Mouse (Mus musculus): Measurements from ENCODE around the gene Slc41a3. TPM values are rescaled to one million over a fixed set of nuclear protein-coding genes. Genes with fewer than 3 reads are reported as not detected.

Slc41a3 gene
- total RNA-seq, 4 experiments from 2014 or later: 3.3 to 6.6 (median 5.0) TPM

DNA sequence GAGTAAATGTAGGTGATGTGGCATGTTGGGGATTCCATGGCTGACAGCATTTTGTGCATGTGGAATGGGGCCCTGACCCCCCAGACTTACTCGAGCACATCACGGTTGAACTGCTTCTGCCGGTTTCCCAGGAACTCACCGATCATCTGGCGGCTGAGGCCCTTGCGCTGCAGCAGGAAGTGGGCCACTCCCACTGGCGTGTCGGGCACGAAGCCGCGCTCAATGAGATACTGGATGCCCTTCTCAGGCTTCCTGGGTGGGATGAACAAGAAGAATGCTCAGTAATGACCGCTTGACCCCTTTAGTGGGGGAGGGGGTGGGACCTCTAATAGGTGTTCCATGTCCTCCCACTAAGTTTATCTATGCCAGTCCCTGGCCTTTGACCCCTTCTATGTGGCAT, 75.9 kb downstream of the Slc41a3 start:
- no peak for DNase-seq (ENCODE audit: low spot score in 2 of 2)

DNA sequence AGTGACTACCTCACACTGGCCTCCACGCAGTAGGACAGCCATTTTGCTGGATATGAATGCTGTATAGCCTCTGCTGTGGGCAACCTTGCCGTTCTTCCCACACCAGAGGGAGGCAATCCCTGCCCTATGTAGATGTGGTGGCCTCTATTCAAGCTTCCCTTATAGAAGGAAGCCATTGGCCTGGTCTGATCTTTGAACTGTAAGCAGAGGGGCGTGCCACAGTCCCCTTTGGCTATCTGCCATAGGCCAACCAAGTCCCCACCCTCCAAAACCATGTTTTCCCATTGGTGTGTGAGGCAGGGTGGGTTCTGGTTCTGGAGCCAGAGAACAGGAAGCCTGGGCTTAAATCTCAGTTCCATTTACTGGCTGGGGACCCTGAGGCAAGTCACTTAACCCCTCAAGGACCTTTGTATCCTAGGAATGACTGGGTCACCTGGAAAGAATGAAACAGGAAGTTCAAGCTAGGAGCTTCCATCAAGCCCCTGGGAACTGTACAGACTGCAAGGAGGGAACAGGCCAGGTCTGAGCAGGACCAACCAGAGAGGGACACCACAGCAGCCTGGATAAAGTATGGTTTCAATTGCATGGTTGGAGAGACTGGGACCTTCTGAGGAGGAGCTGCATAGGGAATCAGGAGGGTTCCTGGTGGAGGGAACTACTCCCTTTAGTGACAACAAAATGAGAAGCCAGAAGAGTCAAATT, 79.5 kb downstream of the Slc41a3 start:
- no peak for DNase-seq (ENCODE audit: low spot score in 2 of 2)

DNA sequence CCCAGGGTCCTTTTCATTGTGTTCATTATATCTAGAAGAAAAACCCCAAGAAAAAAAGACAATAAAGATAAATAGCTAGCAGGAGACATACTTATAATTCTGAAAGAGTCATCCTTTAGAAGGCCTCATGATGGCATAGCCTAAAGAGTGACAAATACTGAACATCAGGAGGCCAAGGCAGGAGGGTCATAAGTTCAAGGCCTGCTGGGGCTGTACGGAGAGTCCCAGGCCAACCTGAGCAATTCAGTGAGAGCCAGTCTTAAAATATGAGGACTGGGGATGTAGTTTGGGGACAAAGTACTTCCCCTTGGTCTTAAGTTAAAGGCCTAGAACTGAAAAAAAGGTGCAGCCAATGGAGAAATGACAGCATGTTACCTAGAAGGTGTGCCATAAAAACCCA, 82.3 kb downstream of the Slc41a3 start:
- DNase-seq (ENCODE audit: low spot score in 2 of 2): no peak

DNA sequence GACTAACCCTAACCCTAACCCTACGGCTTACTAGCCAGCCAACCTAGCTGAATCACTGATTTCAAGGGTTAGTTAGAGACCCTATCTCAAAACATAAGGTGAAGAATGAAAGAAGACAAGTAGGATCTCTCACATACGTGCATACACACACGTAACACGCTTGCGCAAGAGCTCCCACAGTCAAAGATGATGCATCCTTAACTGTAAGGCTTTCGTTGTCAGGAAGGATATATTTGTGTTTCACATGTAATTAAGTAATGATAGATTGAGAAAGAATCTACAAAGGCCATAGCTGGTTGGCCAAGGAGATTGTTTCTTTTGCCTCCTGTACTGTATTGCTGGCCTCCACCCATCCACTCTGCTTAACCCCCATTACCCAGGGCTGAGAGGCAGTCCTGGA, 83.5 kb downstream of the Slc41a3 start:
- no peak for DNase-seq (ENCODE audit: low spot score in 2 of 2)

DNA sequence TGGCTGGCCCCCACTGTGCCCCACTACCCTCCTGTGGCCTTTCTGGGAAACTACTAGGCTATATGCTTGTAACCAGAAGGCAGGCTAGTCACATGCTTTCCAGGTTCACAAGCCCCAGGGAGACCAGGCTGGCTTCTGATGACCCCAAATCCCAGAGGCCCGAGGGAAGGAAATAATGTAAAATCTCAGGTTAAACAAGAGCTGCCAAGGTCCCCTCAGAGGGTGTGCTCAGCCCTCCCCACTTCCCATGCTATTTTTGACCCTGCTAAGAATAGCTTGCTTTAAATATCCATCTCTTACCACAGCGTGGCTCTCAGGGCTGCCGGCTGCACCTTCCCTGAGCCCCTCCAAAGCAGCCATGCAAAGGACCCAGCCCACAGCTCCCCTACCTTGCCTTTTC, 84.2 kb downstream of the Slc41a3 start:
- DNase-seq (ENCODE audit: low spot score in 2 of 2): no peak

DNA sequence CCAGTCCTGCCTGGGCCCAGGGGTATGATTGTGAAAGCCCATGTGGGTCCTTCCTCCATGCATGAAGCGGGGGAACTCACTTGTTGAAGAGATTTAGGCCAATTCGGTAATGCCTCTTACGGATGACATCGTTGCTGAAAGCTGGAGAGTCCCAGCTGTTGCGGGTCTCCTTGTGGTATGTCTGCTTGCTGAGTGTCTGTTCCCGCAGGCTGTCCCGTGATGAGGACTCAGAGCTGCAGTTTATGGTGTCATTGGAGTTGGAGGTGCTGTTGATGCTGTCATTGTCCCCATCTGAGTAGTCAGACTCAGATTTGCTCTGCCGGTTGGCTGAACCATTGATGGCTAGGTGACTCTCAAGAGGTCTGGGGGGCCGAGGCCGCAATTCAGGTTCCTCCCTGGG, 85.0 kb downstream of the Slc41a3 start:
- no peak for DNase-seq (ENCODE audit: low spot score in 2 of 2)

DNA sequence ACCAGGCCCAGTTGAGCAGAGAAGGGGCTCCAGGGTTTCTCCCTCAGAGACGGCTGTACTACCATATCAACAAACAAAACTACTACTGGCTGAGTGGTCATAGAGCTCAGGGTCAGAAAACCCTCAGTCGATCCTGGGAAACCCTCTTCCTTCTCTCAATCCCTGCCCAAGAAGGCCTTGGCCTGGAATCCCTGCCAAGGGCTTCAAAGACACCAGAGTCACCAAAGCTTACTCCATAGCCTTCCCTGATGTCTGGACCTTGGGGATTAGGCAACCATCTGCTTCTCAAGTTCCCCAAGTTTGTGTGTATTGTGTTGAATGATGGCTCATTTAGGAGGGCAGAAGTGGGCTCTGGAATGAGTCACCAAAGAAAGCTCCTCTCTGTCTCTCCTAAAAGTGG, 87.4 kb downstream of the Slc41a3 start:
- DNase-seq (ENCODE audit: low spot score in 2 of 2): no peak

DNA sequence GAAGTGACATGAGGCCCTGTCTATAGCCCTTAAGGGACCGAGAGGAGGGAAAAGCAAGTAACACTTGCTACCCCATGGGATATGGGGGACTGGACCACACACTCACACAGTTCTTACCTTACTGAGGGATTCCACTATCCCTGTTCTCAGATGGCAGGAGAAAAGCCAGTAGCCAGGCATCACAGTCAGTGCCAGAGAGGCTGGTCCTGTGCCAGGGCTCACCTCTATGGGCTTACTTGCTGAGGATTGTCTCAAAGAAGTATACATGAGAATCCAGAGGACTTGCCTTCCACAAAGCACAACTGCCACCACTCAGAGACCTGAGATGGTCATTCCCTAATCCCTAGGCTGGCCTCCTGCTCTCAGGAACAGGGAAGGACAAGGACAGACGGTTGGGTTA, 87.9 kb downstream of the Slc41a3 start:
- DNase-seq (ENCODE audit: low spot score in 2 of 2): no peak

DNA sequence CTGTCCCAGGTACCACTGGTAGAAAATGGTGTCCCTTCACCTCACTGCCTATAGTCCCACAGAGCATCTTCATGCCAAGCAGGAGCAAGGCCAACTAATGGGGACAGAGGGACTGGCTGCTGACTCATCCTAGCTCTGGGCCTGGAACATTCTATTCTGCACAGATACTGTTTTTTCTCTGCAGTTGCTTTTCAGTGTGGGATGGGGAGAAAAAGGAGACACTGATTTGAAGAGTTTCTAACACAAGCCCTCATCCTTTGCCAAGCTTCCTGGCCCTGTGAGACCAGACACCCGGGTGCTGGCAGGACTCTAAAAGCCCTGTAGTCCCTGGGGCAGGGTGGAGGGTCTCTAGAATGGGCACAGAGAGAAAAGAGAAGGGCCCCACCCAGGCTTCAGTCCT, 91.2 kb downstream of the Slc41a3 start:
- DNase-seq (ENCODE audit: low spot score in 2 of 2): peak in 1 of 2 experiments; percentile 27

Small RNA genes within 50 kb of the gene (microRNA-seq; reads per million reads assigned to microRNA genes)
- gene Gm24816: 0 reads per million in 2 experiments

Other genes starting within 250 kb of the Slc41a3 start
- gene Zxdc, start 235.2 kb upstream of the Slc41a3 start, total RNA-seq (2022): 10 to 100 TPM; 27.3 to 31.8 (median 30.4) TPM
- 10 to 100 TPM; 12.1 to 18.5 (median 13.7) TPM for gene Cfap100, start 175.9 kb upstream of the Slc41a3 start, total RNA-seq (2022)
- 10 to 100 TPM; 29.8 to 38.5 (median 34.8) TPM for gene Klf15, start 142.1 kb upstream of the Slc41a3 start, total RNA-seq (2022)
- 10 to 100 TPM; 40.8 to 52.0 (median 45.5) TPM for gene Aldh1l1, start 118.3 kb upstream of the Slc41a3 start, total RNA-seq (2022)

Data from layer of hippocampus, adult 8-10 months (tissue).